Mouse (Mus musculus): ENCODE data around the gene Agap1. TPM values are rescaled to one million over a fixed set of nuclear protein-coding genes. Genes with fewer than 3 reads are reported as not detected.

Gene Agap1
- polyA plus RNA-seq (2017; shearing (Covaris generic)) = 0.18 TPM

DNA sequence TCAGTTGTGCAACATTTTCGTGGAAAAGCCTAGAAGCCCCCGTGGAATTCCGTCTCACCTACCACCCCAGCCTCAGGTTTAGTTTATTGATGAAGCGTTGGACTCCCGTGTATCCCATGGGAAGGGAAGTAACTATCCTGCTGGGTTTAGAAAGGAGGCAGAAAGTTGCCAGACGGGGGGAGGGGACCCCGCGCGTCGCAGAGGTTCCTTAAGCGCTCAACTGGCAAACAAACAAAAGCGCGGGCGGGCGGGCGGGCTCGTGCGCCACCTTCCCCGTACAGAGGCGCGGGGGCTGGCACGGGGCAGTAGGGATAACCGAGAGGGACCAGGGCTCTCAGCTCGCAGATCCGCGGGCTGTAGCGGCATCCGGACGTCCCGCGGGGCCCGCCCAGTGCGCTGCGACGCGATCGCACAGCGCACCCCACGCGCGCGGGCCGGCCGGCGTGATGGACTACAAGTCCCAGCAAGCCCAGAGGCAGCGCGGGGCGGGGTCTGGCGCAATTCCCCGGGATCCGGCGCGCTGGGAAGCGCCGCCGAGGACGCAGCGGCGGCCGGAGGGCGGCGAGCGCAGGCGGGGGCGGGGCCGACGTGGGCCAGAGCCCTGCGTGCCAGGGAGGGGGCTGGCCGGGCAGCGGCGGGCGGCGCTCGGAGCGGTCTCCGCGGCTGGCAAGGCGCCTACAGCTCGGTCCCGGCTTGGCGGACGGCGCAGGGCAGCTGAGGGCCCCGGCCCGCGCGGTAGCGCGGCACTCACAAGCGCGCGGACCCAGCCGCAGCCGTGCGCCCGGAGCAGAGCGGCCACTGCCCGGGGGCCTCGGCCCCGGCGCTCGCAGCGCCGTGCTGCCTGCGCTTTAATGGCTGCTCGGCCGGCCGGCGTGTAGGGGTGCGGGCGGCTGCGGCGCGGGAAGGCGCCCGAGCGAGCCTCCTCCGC, at the start of gene Agap1:
TSS of gene Agap1 (plus strand) at position 611 of the 928 bp plus-strand sequence.

DNA sequence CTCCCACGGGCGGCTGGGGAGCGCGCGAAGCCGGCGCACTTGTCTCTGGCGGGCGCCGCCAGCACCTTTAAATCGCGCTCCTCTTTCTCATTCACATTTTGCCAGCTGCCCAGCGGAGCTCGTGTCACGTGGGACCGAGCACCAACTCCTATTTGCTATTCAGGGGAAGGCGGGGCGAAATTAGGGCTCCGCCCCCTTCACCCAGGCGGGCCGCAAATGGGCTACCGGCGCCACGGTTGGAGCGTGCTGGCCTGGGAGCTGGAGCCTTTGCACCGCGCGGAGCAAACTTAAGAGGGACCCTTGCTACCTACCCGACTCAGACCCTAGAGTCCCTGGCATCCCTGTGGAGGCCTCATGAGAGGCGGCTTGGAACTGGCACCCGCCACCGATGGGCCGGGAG, 476.5 kb downstream of the Agap1 start, which contains the start of gene Gbx2:
TSS of gene Gbx2 (minus strand) at position 60 of the 400 bp plus-strand sequence.

All from CD4-positive, CD25-positive, alpha-beta regulatory T cell (primary cell).